In genomic region chr5:29901716-29902115, GRCm38 (mm10) we compare ENCODE assay signal across 24 mouse cellular contexts.
DNase-seq lines count a peak whose midpoint lies in the region; ATAC-seq lines count a peak whose summit lies in the region.
"Had no signal": no experiment of that assay in that cellular context is flagged by ENCODE, and none has a peak within 500 bp of the region (broad histone marks: within the 10 kb centered on the region; RNA-seq: fewer than 3 reads in every experiment).

No protein-coding gene starts in this region.

- H3K27me3 ChIP-seq in midbrain, embryonic 14.5 days (ENCODE audit: control insufficient read depth, insufficient read depth, low read length): no peaks in the 10 kb centered on the region
- no peaks in the 10 kb centered on the region for H3K27me3 ChIP-seq in hindbrain, embryonic 11.5 days (ENCODE audit: control insufficient read depth, insufficient read depth, low read length)
- H3K27me3 ChIP-seq: embryonic facial prominence, embryonic 15.5 days; liver, embryonic 13.5 days; neural tube, embryonic 15.5 days; stomach, embryonic 15.5 days had no signal

- H3K9ac ChIP-seq in midbrain, embryonic 14.5 days (replicated peaks; ENCODE audit: low read length): no peak overlapping the region
- no peak overlapping the region for H3K9ac ChIP-seq in hindbrain, embryonic 11.5 days (ENCODE audit: low read depth, low read length)
- H3K9ac ChIP-seq: embryonic facial prominence, embryonic 15.5 days; hindbrain, embryonic 14.5 days; liver, embryonic 13.5 days; lung, embryonic 14.5 days; neural tube, embryonic 15.5 days; stomach, embryonic 15.5 days had no signal

- no peaks in the 10 kb centered on the region for H3K9me3 ChIP-seq in midbrain, embryonic 14.5 days (ENCODE audit: control insufficient read depth, low read length)
- H3K9me3 ChIP-seq in hindbrain, embryonic 11.5 days (ENCODE audit: control insufficient read depth, low read length): no peaks in the 10 kb centered on the region
- H3K9me3 ChIP-seq: embryonic facial prominence, embryonic 15.5 days; liver, embryonic 13.5 days; midbrain, embryonic 10.5 days; neural tube, embryonic 15.5 days; stomach, embryonic 15.5 days had no signal

- no peak overlapping the region for H3K4me2 ChIP-seq in midbrain, embryonic 14.5 days (ENCODE audit: low read length)
- no peak overlapping the region for H3K4me2 ChIP-seq in hindbrain, embryonic 11.5 days (replicated peaks; ENCODE audit: low read depth, low read length)
- H3K4me2 ChIP-seq: embryonic facial prominence, embryonic 15.5 days; hindbrain, embryonic 14.5 days; liver, embryonic 13.5 days; lung, embryonic 14.5 days; neural tube, embryonic 15.5 days; stomach, embryonic 15.5 days had no signal

- no peak overlapping the region for H3K27ac ChIP-seq in midbrain, embryonic 14.5 days (replicated peaks; ENCODE audit: low read depth, low read length)
- H3K27ac ChIP-seq in hindbrain, embryonic 11.5 days (ENCODE audit: low read depth, low read length): no peak overlapping the region
- H3K27ac ChIP-seq: embryonic facial prominence, embryonic 15.5 days; heart, adult 2 months; hindbrain, embryonic 14.5 days; liver, embryonic 13.5 days; midbrain, embryonic 10.5 days; neural tube, embryonic 15.5 days; stomach, embryonic 15.5 days had no signal

- H3K4me1 ChIP-seq in midbrain, embryonic 14.5 days (ENCODE audit: control insufficient read depth, insufficient read depth, low read length): no peaks in the 10 kb centered on the region
- no peaks in the 10 kb centered on the region for H3K4me1 ChIP-seq in hindbrain, embryonic 11.5 days (replicated peaks; ENCODE audit: control insufficient read depth, insufficient read depth, low read length)
- H3K4me1 ChIP-seq: embryonic facial prominence, embryonic 15.5 days; midbrain, embryonic 10.5 days; neural tube, embryonic 15.5 days; stomach, embryonic 15.5 days had no signal

- WGBS in midbrain, embryonic 14.5 days: 86% methylated on average over 2 of the region's 2 CpGs
- 88% methylated on average over 2 of the region's 2 CpGs for WGBS in hindbrain, embryonic 11.5 days

- H3K4me3 ChIP-seq in midbrain, embryonic 14.5 days (replicated peaks; ENCODE audit: low read depth, low read length): no peak overlapping the region
- H3K4me3 ChIP-seq in hindbrain, embryonic 11.5 days (ENCODE audit: low read depth, low read length): no peak overlapping the region
- H3K4me3 ChIP-seq: embryonic facial prominence, embryonic 15.5 days; heart, adult 2 months; liver, embryonic 13.5 days; midbrain, embryonic 10.5 days; neural tube, embryonic 15.5 days; stomach, embryonic 15.5 days had no signal

- no peaks in the 10 kb centered on the region for H3K36me3 ChIP-seq in midbrain, embryonic 14.5 days (ENCODE audit: control insufficient read depth, insufficient read depth, low read length)
- H3K36me3 ChIP-seq in hindbrain, embryonic 11.5 days (ENCODE audit: control insufficient read depth, insufficient read depth, low read length): no peaks in the 10 kb centered on the region
- H3K36me3 ChIP-seq: embryonic facial prominence, embryonic 15.5 days; liver, embryonic 13.5 days; midbrain, embryonic 10.5 days; neural tube, embryonic 15.5 days; stomach, embryonic 15.5 days had no signal

- peak; percentile 70 for ATAC-seq in inflammation-experienced regulatory T-cells, adult 6 months
- no peak for ATAC-seq in midbrain, embryonic 14.5 days (ENCODE audit: low FRiP score, low TSS enrichment)
- ATAC-seq in hindbrain, embryonic 11.5 days (ENCODE audit: low FRiP score): no peak
- ATAC-seq: forebrain, embryonic 14.5 days; intestine, embryonic 16.5 days had no signal

- peak; percentile 62 for DNase-seq in CD4-positive helper T cell, adult 2 months (ENCODE audit: low read depth, low spot score)
- DNase-seq in T-cell, adult 2 months (ENCODE audit: low spot score): peak; percentile 8
- DNase-seq in thymus, postnatal 0 days (ENCODE audit: low spot score): peak; percentile 55
- no peak for DNase-seq in midbrain, embryonic 14.5 days
- DNase-seq in cerebellum, adult 9-11 months: no peak
- DNase-seq in testis, postnatal 10 days (ENCODE audit: low spot score): no peak
- DNase-seq in hindbrain, embryonic 11.5 days (ENCODE audit: low spot score): no peak
- DNase-seq: adrenal gland, adult 2 months; cerebellum, adult 18-20 months; cerebellum, postnatal 36 days; gastrocnemius, postnatal 14 days; heart, adult 2 months; kidney, adult 9 months; kidney, postnatal 25 days; liver, embryonic 13.5 days; lung, embryonic 14.5 days had no signal

Comparison
In these comparisons a context has a peak if more than half of its experiments do, and no peak if none do; other contexts are left out.
1. DNase-seq: peak in CD4-positive helper T cell, adult 2 months (single experiment), T-cell, adult 2 months (single experiment) and thymus, postnatal 0 days (single experiment); none in midbrain, embryonic 14.5 days (single experiment), cerebellum, adult 9-11 months (single experiment), testis, postnatal 10 days (single experiment) and hindbrain, embryonic 11.5 days (single experiment).